Mouse (Mus musculus) liver, postnatal 0 days (tissue): ENCODE measurements around the gene Tmem221.

Source experiments
- CTCF ChIP-seq: sonication (generic); IDR thresholded peaks from 2 replicates; pipeline ENCODE4 v1.5.1; 2016; ENCODE audit warnings: antibody characterized with exemption, low read depth
- EP300 ChIP-seq: IDR thresholded peaks from 2 replicates; pipeline ENCODE4 v1.6.1; 2016; ENCODE audit warnings: antibody characterized with exemption, low read depth, mild to moderate bottlenecking

DNA sequence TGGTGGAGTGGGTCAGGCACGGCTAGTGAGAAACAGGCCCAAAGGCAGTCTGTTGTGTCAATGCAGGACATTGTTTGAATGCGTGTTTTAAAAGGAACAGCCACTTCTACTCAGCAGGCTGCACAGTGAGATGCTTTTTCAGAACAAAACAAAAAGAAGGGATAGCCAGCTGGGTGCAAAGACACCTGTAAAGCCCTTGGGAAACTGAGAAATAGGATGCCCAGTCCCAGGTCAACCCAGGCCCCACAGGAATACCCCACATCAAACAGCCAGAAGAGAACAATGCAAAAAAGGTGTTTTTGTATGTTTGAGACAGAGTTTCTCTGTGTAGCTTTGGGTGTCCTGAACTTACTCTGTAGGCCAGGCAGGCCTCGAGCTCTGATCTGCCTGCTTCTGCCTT is 30.1 kb upstream of the Tmem221 start:
- TF ChIP-seq CTCF (no peak), EP300 (no peak)
